Mouse (Mus musculus) small intestine, adult 2 months (tissue): ENCODE measurements around the gene Ppp2r2c.

Experiments used
- CTCF ChIP-seq: fragments of 200-500 bp; IDR thresholded peaks from 2 replicates; pipeline ENCODE4 v1.5.1; 2012; ENCODE audit warnings: low read depth, mild to moderate bottlenecking, control low read depth, inconsistent platforms, low read length, moderate library complexity, mixed read lengths; ENCODE audit not compliant: insufficient replicate concordance, insufficient read length; ENCODE audit errors: extremely low read depth
- POLR2A ChIP-seq: fragments of 200-500 bp; IDR thresholded peaks from 2 replicates; pipeline ENCODE4 v1.6.1; 2012; ENCODE audit warnings: low read depth, mild to moderate bottlenecking, control low read depth, inconsistent platforms, low read length, moderate library complexity

DNA sequence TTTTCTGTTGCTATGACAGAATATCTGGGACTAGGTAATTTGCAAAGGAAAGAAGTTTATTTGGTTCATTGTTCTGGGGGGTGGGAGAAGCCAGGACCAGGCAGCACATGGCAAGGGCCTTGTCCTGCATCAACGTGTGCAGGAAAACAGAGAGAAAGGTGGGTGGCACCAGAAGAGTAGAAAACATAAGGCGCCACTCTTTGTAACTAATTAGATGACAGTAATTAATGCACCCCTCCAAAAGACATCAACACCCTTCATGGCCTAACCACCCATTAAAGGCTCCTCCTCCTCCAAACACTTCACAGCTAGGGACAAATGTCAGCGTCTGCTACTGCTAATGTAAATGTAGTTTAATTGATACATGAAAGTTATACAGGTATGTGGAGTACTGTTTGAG, 121.9 kb downstream of the Ppp2r2c start:
- TF ChIP-seq CTCF (no peak), POLR2A (no peak)
